ENCODE assay signal across 25 mouse cellular contexts in genomic region chr9:84363478-84363877, GRCm38 (mm10).
DNase-seq lines count a peak whose midpoint lies in the region.
"Had no signal": no experiment of that assay in that cellular context is flagged by ENCODE, and none has a peak within 500 bp of the region (broad histone marks: within the 10 kb centered on the region; RNA-seq: fewer than 3 reads in every experiment).

No protein-coding gene starts in this region.

- peak; percentile 8 for DNase-seq in R1 (ENCODE audit: low read depth, low spot score)
- peak; percentile 17 for DNase-seq in cerebellum, adult 11 months
- peak; percentile 26 for DNase-seq in cerebellum, adult 9-10 months
- DNase-seq in cerebellum, postnatal 36 days, result peak; percentile 20 to 35
- no peak for DNase-seq in kidney, adult 18-20 months
- no peak for DNase-seq in adrenal gland, postnatal 36 days
- DNase-seq in embryonic facial prominence, embryonic 10.5 days (ENCODE audit: low spot score), result no peak
- DNase-seq: adrenal gland, postnatal 14 days; forebrain, postnatal 0 days; heart, adult 2 months; kidney, postnatal 14 days; layer of hippocampus, adult 9-11 months; liver, postnatal 0 days; lung, postnatal 36 days; right cerebral cortex, adult 18-20 months; spleen, adult 18-20 months had no signal

- H3K27ac ChIP-seq in embryonic facial prominence, embryonic 10.5 days (replicated peaks), result no peak overlapping the region
- H3K27ac ChIP-seq: embryonic facial prominence, embryonic 13.5 days; heart, adult 2 months; hindbrain, embryonic 14.5 days; liver, embryonic 12.5 days; midbrain, embryonic 12.5 days; neural tube, embryonic 12.5 days had no signal

- H3K27me3 ChIP-seq in embryonic facial prominence, embryonic 10.5 days (replicated peaks; ENCODE audit: low read depth, poor library complexity, severe bottlenecking), result no peaks in the 10 kb centered on the region
- H3K27me3 ChIP-seq: embryonic facial prominence, embryonic 13.5 days; heart, embryonic 12.5 days; limb, embryonic 12.5 days; liver, embryonic 12.5 days; megakaryocyte, embryonic 14.5 days; midbrain, embryonic 12.5 days; neural tube, embryonic 12.5 days had no signal

- H3K9me3 ChIP-seq in embryonic facial prominence, embryonic 10.5 days, result no peaks in the 10 kb centered on the region
- H3K9me3 ChIP-seq: embryonic facial prominence, embryonic 13.5 days; heart, embryonic 12.5 days; limb, embryonic 12.5 days; liver, embryonic 12.5 days; megakaryocyte, embryonic 14.5 days; midbrain, embryonic 12.5 days; neural tube, embryonic 12.5 days had no signal

- H3K4me1 ChIP-seq in embryonic facial prominence, embryonic 10.5 days, result no peaks in the 10 kb centered on the region
- H3K4me1 ChIP-seq: embryonic facial prominence, embryonic 13.5 days; heart, embryonic 12.5 days; liver, embryonic 12.5 days; megakaryocyte, embryonic 14.5 days; midbrain, embryonic 12.5 days had no signal

- 86% methylated on average over 5 of the region's 5 CpGs for WGBS in embryonic facial prominence, embryonic 10.5 days

- H3K4me3 ChIP-seq in embryonic facial prominence, embryonic 10.5 days, result no peak overlapping the region
- H3K4me3 ChIP-seq: embryonic facial prominence, embryonic 13.5 days; heart, adult 2 months; heart, embryonic 12.5 days; limb, embryonic 12.5 days; liver, embryonic 12.5 days; megakaryocyte, embryonic 14.5 days; midbrain, embryonic 12.5 days; myocyte; neural tube, embryonic 12.5 days had no signal

- no peaks in the 10 kb centered on the region for H3K36me3 ChIP-seq in embryonic facial prominence, embryonic 10.5 days (replicated peaks)
- H3K36me3 ChIP-seq: embryonic facial prominence, embryonic 13.5 days; heart, embryonic 12.5 days; limb, embryonic 12.5 days; liver, embryonic 12.5 days; midbrain, embryonic 12.5 days; neural tube, embryonic 12.5 days had no signal

Comparison
In these comparisons a context has a peak if more than half of its experiments do, and no peak if none do; other contexts are left out.
1. DNase-seq: peak in R1 (single experiment), cerebellum, adult 11 months (single experiment), cerebellum, adult 9-10 months (single experiment) and cerebellum, postnatal 36 days (2 of 2); none in kidney, adult 18-20 months (single experiment), adrenal gland, postnatal 36 days (0 of 2) and embryonic facial prominence, embryonic 10.5 days (single experiment).